Mouse (Mus musculus) Patski (cell line): Measurements from ENCODE around the gene 1700029F12Rik. TPM values are rescaled to one million over a fixed set of nuclear protein-coding genes. Genes with fewer than 3 reads are reported as not detected.
A peak's percentile ranks its signal among the peaks of the same experiment; 100 is the strongest.

Experiments
- ATAC-seq: fragments of 100-300 bp; one replicate; pipeline ENCODE4 v1.8.0; 2021
- CTCF ChIA-PET: fragments of 350-600 bp; sonication (Branson Sonifier 250); formaldehyde crosslinking; loops from one replicate; lab custom pipeline; 2022; ENCODE audit warnings: inconsistent platforms; lab: Charles Lee
- POLR2A ChIA-PET: fragments of 350-600 bp; sonication (Branson Sonifier 250); formaldehyde crosslinking; loops from one replicate; lab custom pipeline; 2022; ENCODE audit warnings: antibody characterized with exemption, inconsistent platforms; lab: Charles Lee
- DNase-seq: peaks from one replicate; pipeline ENCODE4 v3.0.0-alpha.2; 2011; ENCODE audit warnings: low read depth, low spot score
- H3K27me3 ChIP-seq: fragments of 371-371 bp; one replicate; pipeline ENCODE4 v1.5.1; 2021
- CTCF ChIP-seq: fragments of 100-300 bp; IDR thresholded peaks from one replicate; pipeline ENCODE4 v1.5.1; 2021
- in situ Hi-C: fragments of 300-500 bp; cut with MboI; formaldehyde crosslinking; loops from 3 replicates; pipeline ENCODE4 v1.11.1; 2018; ENCODE audit warnings: low pct_unique_long_range_greater_than_20kb, mixed read lengths
- polyA plus RNA-seq: library from polyadenylated mRNA; unstranded; gene quantifications from one replicate; pipeline ENCODE4 v1.2.3, GENCODE M21; 2021

The 1700029F12Rik gene
- polyA plus RNA-seq, 1 experiment from 2014 or later, result not detected

DNA sequence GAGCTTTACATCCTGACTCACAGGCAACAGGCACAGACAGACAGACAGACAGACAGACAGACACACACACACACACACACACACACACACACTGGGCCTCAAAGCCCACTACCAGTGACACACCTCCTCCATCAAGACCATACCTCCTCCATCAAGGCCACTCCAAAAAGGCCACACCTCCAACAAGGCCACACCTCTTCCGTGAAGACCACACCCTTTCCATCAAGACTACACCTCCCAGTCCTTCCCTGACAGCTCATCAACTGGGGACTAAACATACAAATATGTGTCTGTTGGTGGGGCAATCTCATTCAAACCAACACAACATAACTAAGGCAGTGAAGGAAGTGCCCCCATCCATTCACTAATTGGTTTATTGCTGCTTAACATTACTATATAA lies 37.1 kb downstream of the 1700029F12Rik start:
- no peaks in the 10 kb centered on the region for H3K27me3 ChIP-seq
- DNase-seq (no peak), ATAC-seq (no peak)
- CTCF ChIA-PET, result interaction anchor here (0.8 kb wide), 1 partner anchor 10 kb away, joined by 3 read pairs; no protein-coding TSS in a partner anchor
- no peak for TF ChIP-seq CTCF
- POLR2A ChIA-PET, result no interaction called here
- in situ Hi-C loops, result no loop called here

DNA sequence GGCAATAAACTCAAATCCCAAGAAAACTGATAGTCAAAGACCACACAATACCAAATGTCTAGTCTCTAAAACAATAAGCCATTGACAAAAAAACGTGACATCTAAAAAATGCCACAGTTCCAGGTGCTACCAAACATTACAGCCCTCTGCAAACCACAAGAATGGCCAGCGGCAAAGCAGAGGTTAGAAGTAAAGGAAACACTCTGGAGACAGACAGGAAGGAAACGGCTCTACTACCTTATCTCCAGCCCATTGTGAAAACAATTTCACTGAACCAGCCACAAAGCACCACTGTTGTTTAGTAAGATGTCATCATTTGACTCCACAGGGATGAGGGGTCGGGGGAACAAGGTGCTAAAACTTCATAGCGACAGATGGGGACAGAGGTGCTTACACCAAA lies 38.9 kb downstream of the 1700029F12Rik start:
- ATAC-seq, result no peak
- in situ Hi-C loops, result no loop called here
- no peak for DNase-seq
- TF ChIP-seq CTCF, result no peak
- POLR2A ChIA-PET, result no interaction called here
- CTCF ChIA-PET, result no interaction called here
- no peaks in the 10 kb centered on the region for H3K27me3 ChIP-seq

DNA sequence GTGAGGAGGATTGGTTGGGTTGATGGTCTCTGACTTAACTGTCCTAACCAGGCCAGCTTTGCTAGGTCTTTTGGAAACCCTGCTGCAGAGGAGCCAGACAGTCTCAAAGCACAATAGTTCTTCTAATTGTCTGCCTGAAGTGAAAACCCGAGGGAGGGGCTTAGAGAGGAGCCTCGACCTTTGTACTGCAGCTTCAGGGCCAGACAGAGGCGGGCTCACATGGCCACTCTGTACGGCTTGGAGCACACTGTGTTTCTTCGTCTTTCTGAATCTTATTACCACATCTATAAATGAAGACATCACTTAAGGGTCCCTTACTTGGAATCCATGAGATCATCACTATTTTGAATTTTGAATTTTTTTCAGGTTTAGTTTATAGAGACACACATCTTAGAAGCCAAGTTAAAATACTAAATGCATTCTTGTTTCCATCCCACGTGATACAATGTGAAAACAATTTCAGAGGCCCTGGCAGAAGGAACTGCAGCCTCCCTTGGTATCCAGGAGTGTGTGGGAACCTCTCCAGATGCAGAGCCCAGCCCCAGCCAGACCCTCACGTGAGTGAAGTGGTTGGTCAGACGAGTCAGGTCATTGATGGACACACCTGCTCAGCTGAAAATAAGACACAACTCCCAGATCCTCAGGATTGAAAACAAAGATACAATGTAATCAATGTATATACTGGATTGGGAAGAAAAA lies 40.7 kb downstream of the 1700029F12Rik start:
- ATAC-seq, result no peak
- DNase-seq, result no peak
- POLR2A ChIA-PET, result no interaction called here
- CTCF ChIA-PET, result no interaction called here
- TF ChIP-seq CTCF, result no peak
- no peaks in the 10 kb centered on the region for H3K27me3 ChIP-seq
- in situ Hi-C loops, result no loop called here

DNA sequence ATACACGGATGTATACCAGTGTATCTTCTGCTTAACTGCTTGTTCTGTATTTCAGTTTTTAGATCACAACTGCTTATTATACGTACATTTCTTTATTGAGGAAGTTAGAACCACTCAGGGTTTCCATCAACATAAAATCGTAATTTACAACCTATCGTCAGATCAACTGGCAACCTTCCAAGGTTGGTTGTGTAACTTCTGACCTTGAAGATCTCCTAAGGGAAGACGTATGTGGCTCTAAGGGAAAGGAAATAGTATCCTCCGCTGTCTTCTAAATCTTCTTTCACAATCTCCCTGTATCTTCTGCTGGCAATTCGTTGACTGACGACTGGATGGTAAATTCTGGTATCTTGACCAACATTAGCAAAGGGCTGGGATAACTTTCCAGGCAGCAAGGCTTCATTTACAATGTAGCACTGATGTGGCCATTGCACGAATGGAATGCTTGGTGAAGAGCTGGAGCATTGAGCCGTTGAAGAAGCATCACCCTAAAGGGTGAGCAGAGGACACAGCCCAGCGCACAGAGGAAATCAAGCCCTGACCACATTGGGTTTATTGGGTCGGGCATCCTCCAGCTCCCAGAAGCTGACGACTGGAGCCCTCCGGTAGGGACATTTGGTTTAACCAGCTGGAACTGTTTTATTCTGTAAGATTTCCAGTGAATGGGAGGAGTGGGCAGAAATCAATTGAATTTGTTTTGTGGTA lies 43.4 kb downstream of the 1700029F12Rik start:
- ChIA-PET POLR2A (no interaction called here), CTCF (no interaction called here)
- DNase-seq (no peak), ATAC-seq (peak; percentile 47)
- no peak for TF ChIP-seq CTCF
- no peaks in the 10 kb centered on the region for H3K27me3 ChIP-seq
- in situ Hi-C loops, result no loop called here

DNA sequence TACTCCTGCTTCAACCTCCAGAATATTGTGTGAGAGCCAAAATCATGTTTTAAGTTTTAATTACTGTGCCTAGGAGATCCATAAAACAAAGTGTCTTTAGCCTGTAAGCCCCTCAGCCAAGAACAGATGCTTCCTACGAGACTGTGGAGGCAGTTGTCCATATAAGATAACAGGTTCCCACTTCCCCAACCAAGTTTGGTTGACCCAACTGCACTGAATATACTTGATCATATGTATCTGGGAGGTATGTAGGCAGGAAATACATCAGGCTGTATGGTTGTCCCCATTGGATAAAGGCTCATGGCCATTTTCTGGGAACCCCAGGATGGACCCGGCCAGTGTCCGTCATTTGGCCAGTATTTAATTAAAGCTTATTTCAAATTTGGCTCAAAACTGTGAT lies 44.1 kb downstream of the 1700029F12Rik start:
- CTCF ChIA-PET, result no interaction called here

DNA sequence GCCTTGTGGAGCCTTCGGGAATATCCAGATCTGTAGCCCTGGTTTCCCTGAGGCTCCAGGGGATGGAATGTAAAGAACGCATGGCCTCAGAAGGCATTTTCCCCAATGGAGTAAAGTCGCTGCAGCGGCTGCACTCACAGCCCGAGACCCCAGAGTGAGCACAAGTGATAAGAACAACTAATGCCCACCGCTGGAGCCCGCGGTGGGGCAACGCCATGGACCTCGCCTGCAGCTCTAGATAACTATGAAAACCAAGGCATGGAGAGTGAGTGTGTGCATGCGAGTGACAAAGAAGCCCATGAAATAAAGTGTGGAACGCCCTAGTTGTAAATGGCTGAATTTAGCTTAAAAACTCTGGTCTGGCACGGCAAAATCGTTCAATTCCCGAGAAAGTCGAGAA lies 45.0 kb downstream of the 1700029F12Rik start:
- ATAC-seq (no peak), DNase-seq (no peak)
- in situ Hi-C loops, result no loop called here
- no peak for TF ChIP-seq CTCF
- ChIA-PET CTCF (no interaction called here), POLR2A (no interaction called here)
- no peaks in the 10 kb centered on the region for H3K27me3 ChIP-seq

More for the DNA sequence above, 44.1 kb downstream of the 1700029F12Rik start:
- ATAC-seq (no peak), DNase-seq (no peak)
- TF ChIP-seq CTCF, result no peak
- no peaks in the 10 kb centered on the region for H3K27me3 ChIP-seq
- POLR2A ChIA-PET, result no interaction called here
- in situ Hi-C loops, result no loop called here

DNA sequence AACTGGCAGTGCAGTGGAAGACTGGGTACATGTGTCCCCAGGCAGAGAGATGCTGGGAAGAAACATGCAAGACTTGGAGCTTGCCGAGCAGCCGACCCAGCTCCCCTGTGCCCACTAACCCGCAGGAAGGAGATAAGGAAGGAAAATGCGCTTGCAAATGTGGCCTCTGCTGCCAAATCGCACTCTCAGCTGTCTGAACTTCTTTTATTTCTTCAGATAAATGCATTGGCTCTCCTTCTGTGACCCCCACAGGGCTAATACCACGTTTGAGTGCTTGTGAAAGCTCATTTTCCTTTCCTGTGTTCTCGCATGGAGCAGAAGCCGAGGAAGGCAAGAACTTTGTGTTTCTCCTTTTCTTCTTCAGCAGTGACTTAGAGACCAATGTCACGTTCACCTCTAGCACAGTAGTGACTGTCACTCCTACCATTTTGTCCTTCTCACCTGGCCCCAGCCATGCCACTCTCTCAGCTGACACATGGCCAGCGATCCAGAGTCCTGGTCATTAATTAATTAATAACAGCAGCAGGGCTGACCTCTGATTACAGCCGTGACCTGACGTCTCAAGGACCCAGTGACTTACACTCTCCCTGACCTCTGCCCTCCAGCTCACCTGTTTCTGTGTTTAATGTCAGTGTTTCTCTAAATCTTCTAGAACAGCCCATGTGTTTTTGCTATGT lies 48.4 kb downstream of the 1700029F12Rik start:
- CTCF ChIA-PET, result interaction anchor here (1.5 to 2.2 kb wide), 2 partner anchors 41 to 42 kb away, joined by 4 to 5 read pairs; no protein-coding TSS in a partner anchor
- ATAC-seq, result no peak

DNA sequence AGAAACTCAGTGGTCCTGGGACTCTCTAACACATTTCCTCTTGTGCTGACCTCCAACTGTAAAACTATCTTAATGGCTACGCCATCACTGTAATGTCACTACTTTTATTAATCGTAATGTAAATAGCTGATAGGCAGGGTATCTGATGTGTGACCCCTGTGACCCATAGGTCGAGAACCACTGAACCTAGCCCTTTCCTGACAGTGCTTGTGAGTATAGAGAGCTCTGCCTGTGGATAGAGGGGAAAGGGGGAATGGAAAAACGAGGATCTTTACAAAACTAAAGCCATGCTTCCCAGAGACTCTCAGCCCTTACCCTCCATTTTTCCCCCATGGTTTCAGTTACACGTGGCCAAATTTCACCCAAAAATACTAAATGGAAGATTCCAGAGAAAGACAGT lies 49.5 kb downstream of the 1700029F12Rik start:
- no peaks in the 10 kb centered on the region for H3K27me3 ChIP-seq
- no peak for TF ChIP-seq CTCF
- ChIA-PET POLR2A (no interaction called here), CTCF (interaction anchor here (1.5 kb wide), 1 partner anchor 41 kb away, joined by 4 read pairs; no protein-coding TSS in a partner anchor)
- DNase-seq, result no peak
- ATAC-seq, result no peak
- in situ Hi-C loops, result no loop called here

More for the DNA sequence above, 48.4 kb downstream of the 1700029F12Rik start:
- POLR2A ChIA-PET, result no interaction called here
- in situ Hi-C loops, result no loop called here
- H3K27me3 ChIP-seq, result no peaks in the 10 kb centered on the region
- no peak for DNase-seq
- TF ChIP-seq CTCF, result no peak

DNA sequence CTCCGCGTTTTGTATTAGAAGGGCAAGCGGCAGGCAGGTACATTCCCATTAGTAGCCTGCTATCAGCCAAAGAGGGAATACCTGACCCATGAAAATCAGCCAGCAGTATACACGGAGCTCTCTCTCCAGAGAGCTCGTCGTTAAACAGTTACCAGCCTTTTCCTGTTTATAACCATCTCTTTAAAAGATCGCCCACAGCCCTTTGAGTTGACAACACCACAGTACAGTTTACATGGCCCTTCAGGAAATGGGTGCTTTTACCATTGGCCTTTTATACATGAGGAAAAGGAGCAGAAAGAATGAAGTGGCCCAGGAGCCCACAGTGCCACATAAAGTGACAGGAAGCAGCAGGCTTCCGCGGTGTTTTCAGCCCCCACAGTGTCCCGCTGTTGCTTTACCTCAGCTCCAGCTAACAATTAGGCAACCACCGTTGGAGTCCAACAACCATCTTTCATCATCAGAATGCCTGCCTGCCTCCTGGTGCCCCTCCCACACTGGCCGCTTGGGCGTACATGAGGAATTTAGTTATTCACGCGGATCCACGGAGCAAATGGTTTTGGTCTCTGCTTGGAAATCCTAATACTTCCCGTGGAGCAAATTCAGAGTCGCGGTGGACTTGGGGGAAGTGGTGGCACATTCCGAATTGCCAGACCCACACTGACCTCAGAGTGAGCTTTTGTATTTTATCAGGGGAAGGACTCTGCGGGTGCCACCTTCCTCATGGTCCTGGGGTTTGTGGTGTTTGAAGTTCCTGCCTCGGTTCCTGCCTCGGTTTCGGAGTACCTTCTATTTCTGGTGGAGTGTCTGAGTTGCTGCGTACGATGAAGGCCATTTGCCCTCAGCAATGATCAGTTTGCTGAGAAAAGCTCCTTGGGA lies 50.7 kb downstream of the 1700029F12Rik start:
- POLR2A ChIA-PET, result interaction anchor here (0.6 to 0.7 kb wide), 2 partner anchors 26 to 37 kb away, joined by 3 to 4 read pairs; no protein-coding TSS in a partner anchor
- CTCF ChIA-PET, result interaction anchor here (1.3 to 1.4 kb wide), 2 partner anchors 48 to 58 kb away, joined by 3 read pairs; no protein-coding TSS in a partner anchor
- in situ Hi-C loops, result no loop called here
- no peaks in the 10 kb centered on the region for H3K27me3 ChIP-seq
- TF ChIP-seq CTCF, result no peak
- DNase-seq (no peak), ATAC-seq (peak; percentile 93)

DNA sequence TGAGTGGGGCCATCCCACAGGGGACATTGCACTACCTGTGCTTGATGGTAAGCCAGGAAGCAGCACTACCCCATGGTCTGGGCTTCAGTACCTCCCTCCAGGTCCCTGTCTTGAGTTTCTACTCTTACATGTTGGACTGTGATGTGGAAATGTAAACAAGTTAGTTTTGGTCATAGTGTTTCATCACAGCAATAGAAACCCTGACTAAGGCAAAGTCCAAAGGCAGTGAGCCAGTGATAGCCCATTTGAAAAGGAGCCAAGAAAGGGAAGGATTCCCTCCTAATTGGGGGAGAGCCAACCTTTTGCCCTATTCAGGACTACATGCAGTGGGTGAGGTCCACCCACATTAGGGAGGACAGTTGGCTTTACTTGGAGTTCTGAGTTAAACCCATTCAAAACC lies 53.6 kb downstream of the 1700029F12Rik start:
- H3K27me3 ChIP-seq, result no peaks in the 10 kb centered on the region
- no peak for DNase-seq
- POLR2A ChIA-PET, result no interaction called here
- ATAC-seq, result no peak
- CTCF ChIA-PET, result no interaction called here
- in situ Hi-C loops, result no loop called here
- TF ChIP-seq CTCF, result no peak
